Mouse (Mus musculus) urinary bladder, postnatal 0 days (tissue): ENCODE results near the gene Sac3d1. TPM values are rescaled to one million over a fixed set of nuclear protein-coding genes. Genes with fewer than 3 reads are reported as not detected.

Source experiments
- polyA plus RNA-seq: library from polyadenylated mRNA; unstranded; fragments of >200 nt; fragmentation: Nextera tagmentation; extraction: Ambion mirVana; gene quantifications from 2 replicates; pipeline ENCODE4 v1.2.1, GENCODE M21; 2015

The Sac3d1 gene
- polyA plus RNA-seq = 23.3 and 26.6 TPM in 2 replicates

DNA sequence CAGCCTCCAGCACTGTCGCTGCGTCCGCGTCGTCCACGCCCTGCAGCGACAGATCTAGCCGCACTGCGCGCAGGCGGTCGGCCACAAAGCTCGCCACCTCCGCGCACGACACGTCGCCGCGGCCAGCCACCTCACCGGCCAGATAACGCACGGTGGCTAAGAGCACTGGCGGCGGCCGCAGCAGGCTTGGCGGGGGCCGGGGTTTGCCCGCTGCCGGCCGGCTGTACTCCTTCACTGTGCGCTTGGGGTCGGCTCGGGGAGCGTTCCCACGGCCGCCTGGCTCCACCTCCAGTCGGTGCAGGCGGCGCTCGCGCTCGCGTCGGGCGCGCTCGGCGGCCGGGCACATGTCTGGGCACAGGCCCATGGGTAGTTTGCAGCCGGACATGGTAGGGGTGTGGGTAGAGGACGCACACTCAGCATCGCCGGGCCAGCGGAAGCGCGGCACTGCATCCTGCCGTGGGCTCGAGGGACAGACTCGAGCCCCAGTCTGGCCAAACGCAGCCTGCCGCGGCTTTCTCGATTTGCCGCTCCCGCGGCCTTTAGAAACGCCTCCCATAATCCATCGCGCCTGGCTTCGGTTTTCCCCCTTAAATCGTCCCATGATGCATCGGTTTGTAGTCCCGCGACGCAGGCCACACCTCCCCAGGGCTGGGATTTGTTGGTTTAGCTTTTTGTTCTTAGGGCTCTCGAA is at the start of gene Sac3d1:
Sac3d1 (minus strand) TSS at position 665 of the 691 bp plus-strand sequence.

GRCm38 (mm10) chr19:6141394-6141749 is 22.9 kb upstream of the Sac3d1 start, which contains the start of gene Arl2:
TSS of gene Arl2 (minus strand) at chr19:6141548.

GRCm38 (mm10) chr19:6140678-6141393 is 22.4 kb upstream of the Sac3d1 start, which contains the start of gene Batf2:
TSS of gene Batf2 (plus strand) at chr19:6140983.

DNA sequence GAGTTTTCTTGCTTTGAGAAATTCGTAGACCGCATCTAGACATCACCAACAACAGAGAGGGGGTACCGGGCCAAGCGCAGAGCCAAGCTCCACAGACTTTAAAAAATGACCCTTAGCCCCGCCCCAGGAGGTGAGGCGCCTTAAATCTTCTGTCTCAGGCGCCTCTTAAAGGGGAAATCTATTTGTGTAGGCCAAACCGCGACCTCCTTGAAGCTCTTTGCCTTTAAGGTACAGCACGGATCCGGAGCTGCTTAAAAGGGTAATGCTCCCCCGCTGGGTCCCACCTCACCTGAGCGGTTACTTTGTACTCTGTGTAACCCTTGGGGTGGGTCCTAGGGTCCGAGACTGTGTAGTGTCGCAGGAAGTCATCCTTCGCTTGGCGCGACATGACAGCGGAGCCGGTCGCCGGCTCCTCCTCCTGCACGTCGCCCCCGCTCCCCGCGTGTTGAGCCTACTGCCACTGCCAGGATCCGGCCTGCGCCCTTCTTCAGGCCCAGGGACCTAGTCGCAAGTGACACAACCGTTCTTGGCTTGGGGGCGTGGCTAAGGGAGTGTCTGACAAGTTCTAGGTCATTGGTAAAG is 9.4 kb upstream of the Sac3d1 start, which contains the start of gene Snx15:
Snx15 (minus strand) TSS at position 545 of the 582 bp plus-strand sequence.

GRCm38 (mm10) chr19:6105586-6105985 is 12.9 kb downstream of the Sac3d1 start, which contains the start of gene Naaladl1:
TSS of gene Naaladl1 (plus strand) at chr19:6105782.

DNA sequence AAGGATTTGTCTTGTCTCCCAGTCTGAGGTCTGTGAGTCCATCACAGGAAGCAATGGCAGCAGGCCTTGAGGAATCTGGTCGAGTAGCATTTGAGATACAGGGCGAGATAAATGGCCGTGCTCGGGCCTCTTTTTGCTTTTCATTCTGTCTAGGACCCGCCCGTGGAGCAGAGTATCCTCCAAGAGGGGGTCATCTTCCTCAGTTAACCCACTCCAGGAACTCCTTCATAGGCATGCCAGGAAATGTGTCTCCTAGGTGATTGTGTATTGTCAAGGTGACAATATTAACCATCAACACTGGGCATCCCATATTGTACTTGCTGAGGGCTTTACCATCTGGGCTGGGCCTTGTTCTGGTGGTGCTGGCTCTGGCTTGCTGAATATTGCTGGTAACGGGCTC is 24.3 kb downstream of the Sac3d1 start, which contains the start of gene AC131692.1:
AC131692.1 (plus strand) TSS at position 301 of the 400 bp plus-strand sequence.

GRCm38 (mm10) chr19:6084478-6085248 is 33.8 kb downstream of the Sac3d1 start, which contains the start of the genes Zfpl1 and Cdca5:
TSS of gene Zfpl1 (minus strand) at chr19:6084956.
TSS of gene Cdca5 (plus strand) at chr19:6084983.

DNA sequence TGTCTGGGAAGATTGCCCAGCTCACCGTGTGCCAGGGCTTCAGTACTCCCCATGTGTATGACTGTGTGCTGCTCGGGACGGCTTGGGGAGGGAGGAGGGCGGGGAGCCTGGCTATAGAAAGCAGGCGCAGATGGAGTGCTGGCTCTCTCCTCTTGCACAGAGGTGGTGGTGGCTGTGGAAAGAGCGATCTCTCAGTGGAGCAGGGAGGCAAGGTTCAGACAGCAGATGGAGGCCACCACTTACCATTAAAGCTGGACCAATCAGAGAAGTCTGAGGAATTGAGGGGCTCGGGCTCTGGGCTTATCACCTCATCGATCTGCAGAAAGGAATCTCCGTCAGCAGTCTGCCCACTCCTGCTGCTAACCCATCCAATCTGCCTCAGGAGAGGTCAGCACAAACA is 36.3 kb downstream of the Sac3d1 start, which contains the start of gene Gm28374:
Gm28374 (minus strand) TSS at position 101 of the 400 bp plus-strand sequence.

DNA sequence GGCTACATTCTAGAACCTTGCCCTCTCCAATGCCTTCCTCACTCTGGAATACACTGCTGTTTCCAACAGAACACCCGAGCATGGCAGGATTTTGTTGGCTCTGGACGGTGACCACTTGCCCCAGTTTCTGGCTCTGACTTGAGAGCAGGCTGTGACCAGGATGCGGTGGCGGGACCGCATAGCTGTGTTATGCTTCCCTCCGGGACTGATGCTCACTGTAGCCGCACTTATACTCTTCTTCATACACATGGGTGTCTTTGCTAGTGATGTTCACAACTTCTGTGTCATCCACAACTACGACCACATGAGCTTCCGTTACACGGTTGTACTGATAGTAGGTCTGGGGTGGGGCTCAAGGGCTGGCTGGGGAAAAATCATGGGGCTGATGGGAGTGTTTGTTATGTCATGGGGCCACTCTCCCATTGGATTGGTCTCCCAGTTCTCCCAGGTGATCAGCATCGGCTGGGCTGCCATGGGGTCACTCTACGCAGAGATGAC is 38.4 kb downstream of the Sac3d1 start, which contains the start of gene Tmem262:
Tmem262 (plus strand) TSS at position 51 of the 498 bp plus-strand sequence.

GRCm38 (mm10) chr19:6076564-6077393 is 41.7 kb downstream of the Sac3d1 start, which contains the start of gene Vps51:
TSS of gene Vps51 (minus strand) at chr19:6077231.

DNA sequence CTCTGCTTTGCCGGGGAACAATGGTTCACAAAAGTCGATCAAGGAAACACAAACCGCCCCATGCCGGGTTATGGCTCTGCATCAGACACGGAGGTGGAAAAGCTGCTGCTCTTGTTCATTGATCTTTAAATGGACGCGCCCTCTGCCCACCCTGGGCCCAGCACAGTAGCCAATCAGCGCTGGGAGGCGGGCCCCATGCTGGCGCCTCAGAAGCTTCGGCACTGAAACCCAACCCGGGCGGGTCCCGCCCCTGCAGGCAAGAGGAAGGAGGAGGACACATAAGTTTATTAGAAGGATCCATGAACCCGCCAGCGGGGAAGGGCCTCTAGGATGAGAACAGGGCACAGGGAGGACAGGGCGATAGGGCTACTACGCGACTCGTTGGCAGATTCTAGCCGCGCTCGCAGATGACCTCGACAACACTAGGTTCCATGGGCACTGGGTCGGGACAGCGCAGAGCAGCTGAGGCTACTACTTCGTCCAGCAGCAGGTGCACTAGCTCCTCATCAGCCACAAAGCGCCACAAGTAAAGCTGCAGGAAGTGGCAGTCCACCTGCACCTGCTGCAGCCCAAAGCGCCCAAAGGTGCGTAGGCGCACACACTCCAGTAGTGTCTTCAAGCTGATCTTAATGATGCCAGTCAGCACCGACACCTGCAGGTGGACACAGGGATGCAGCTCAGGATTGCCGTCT is 50.6 kb downstream of the Sac3d1 start, which contains the start of gene Tm7sf2:
Tm7sf2 (minus strand) TSS at position 650 of the 692 bp plus-strand sequence.

Other genes starting within 250 kb of the Sac3d1 start
- 14.8 and 15.1 TPM in 2 replicates for gene Frmd8, start 243.4 kb downstream of the Sac3d1 start, polyA plus RNA-seq
- gene Slc25a45, start 240.8 kb downstream of the Sac3d1 start, polyA plus RNA-seq = 3.7 and 4.5 TPM in 2 replicates
- 0.47 and 0.54 TPM in 2 replicates for gene Tigd3, start 224.5 kb downstream of the Sac3d1 start, polyA plus RNA-seq
- 52.6 and 59.0 TPM in 2 replicates for gene Dpf2, start 205.6 kb downstream of the Sac3d1 start, polyA plus RNA-seq
- 18.8 and 20.3 TPM in 2 replicates for gene Cdc42ep2, start 193.8 kb downstream of the Sac3d1 start, polyA plus RNA-seq
- gene Pola2, start 154.4 kb downstream of the Sac3d1 start, polyA plus RNA-seq = 41.8 and 42.6 TPM in 2 replicates
- 0.31 and 0.34 TPM in 2 replicates for gene Slc22a20, start 132.5 kb downstream of the Sac3d1 start, polyA plus RNA-seq
- gene Capn1, start 102.8 kb downstream of the Sac3d1 start, polyA plus RNA-seq = 30.2 and 32.8 TPM in 2 replicates
- gene Syvn1, start 72.1 kb downstream of the Sac3d1 start, polyA plus RNA-seq = 16.7 and 19.3 TPM in 2 replicates
- gene Mrpl49, start 60.9 kb downstream of the Sac3d1 start, polyA plus RNA-seq = 29.8 and 33.9 TPM in 2 replicates
- 611 and 659 TPM in 2 replicates for gene Fau, start 60.8 kb downstream of the Sac3d1 start, polyA plus RNA-seq
- gene Znhit2, start 57.5 kb downstream of the Sac3d1 start, polyA plus RNA-seq = 27.6 and 28.5 TPM in 2 replicates
- 14.6 and 19.7 TPM in 2 replicates for gene Tm7sf2, start 50.3 kb downstream of the Sac3d1 start, polyA plus RNA-seq
- 37.0 and 41.4 TPM in 2 replicates for gene Vps51, start 41.4 kb downstream of the Sac3d1 start, polyA plus RNA-seq
- not detected in 2 replicates for gene Tmem262, start 38.6 kb downstream of the Sac3d1 start, polyA plus RNA-seq
- gene Gm28374, start 36.4 kb downstream of the Sac3d1 start, polyA plus RNA-seq = 0.35 and 0.64 TPM in 2 replicates
- 46.9 and 47.9 TPM in 2 replicates for gene Zfpl1, start 33.7 kb downstream of the Sac3d1 start, polyA plus RNA-seq
- gene Cdca5, start 33.7 kb downstream of the Sac3d1 start, polyA plus RNA-seq = 4.7 and 8.0 TPM in 2 replicates
- not detected in 2 replicates for gene AC131692.1, start 24.2 kb downstream of the Sac3d1 start, polyA plus RNA-seq
- gene Naaladl1, start 12.9 kb downstream of the Sac3d1 start, polyA plus RNA-seq = 0.08 TPM in 1 of 2 replicates, not detected in the other
- 14.6 and 15.8 TPM in 2 replicates for gene Snx15, start 9.7 kb upstream of the Sac3d1 start, polyA plus RNA-seq
- gene Batf2, start 22.3 kb upstream of the Sac3d1 start, polyA plus RNA-seq = 0.28 and 0.30 TPM in 2 replicates
- 54.9 and 59.2 TPM in 2 replicates for gene Arl2, start 22.9 kb upstream of the Sac3d1 start, polyA plus RNA-seq
- not detected in 2 replicates for gene Majin, start 65.7 kb upstream of the Sac3d1 start, polyA plus RNA-seq
- gene Gpha2, start 107.7 kb upstream of the Sac3d1 start, polyA plus RNA-seq = 0.37 and 0.65 TPM in 2 replicates
- 19.3 and 25.7 TPM in 2 replicates for gene Ppp2r5b, start 117.2 kb upstream of the Sac3d1 start, polyA plus RNA-seq
- 4.8 and 5.1 TPM in 2 replicates for gene Atg2a, start 123.0 kb upstream of the Sac3d1 start, polyA plus RNA-seq
- gene Ehd1, start 158.1 kb upstream of the Sac3d1 start, polyA plus RNA-seq = 117 and 130 TPM in 2 replicates
- 1.1 and 1.4 TPM in 2 replicates for gene Cdc42bpg, start 187.8 kb upstream of the Sac3d1 start, polyA plus RNA-seq
- 30.0 and 30.7 TPM in 2 replicates for gene Men1, start 216.3 kb upstream of the Sac3d1 start, polyA plus RNA-seq
- 6.8 and 7.1 TPM in 2 replicates for gene Map4k2, start 222.5 kb upstream of the Sac3d1 start, polyA plus RNA-seq
- 47.8 and 62.7 TPM in 2 replicates for gene Sf1, start 245.0 kb upstream of the Sac3d1 start, polyA plus RNA-seq